Mouse (Mus musculus) left cerebral cortex, postnatal 4 days (tissue): ENCODE measurements around the gene Tex13c1. TPM values are rescaled to one million over a fixed set of nuclear protein-coding genes. Genes with fewer than 3 reads are reported as not detected.

Source experiments
- DNase-seq: peaks from one replicate; pipeline ENCODE4 v3.0.0-alpha.2; 2022
- intact Hi-C: fragments of 180-260 bp; cut with DNase I; formaldehyde crosslinking; loops from one replicate; pipeline ENCODE4 v1.15.1; 2025
- total RNA-seq, 2 experiments: library from RNA; stranded (reverse); gene quantifications; 2 replicates each; pipeline ENCODE4 v1.2.3; 2021

Tex13c1 gene
- total RNA-seq = not detected

GRCm38 (mm10) chrX:43590860-43591259 is at the start of gene Tex13c1:
TSS of gene Tex13c1 (plus strand) at chrX:43591160.
- intact Hi-C loops = no loop called here

More at GRCm38 (mm10) chrX:43590860-43591259, at the start of gene Tex13c1:
- DNase-seq = no peak

Other genes with a start within 250 kb of the Tex13c1 start
- 10 to 100 TPM; 89.8 to 92.8 TPM for gene Tenm1, start 162.0 kb upstream of the Tex13c1 start, total RNA-seq